Mouse (Mus musculus) frontal cortex, postnatal 36 days (tissue): ENCODE data around the gene Grm4.
"Not testable (repeated sequence)": the region's sequence is repeated elsewhere in the genome, so short reads cannot be mapped to it uniquely, and the experiment has no call there.

Source experiments
- DNase-seq, 2 experiments: peaks; one replicate each; pipeline ENCODE4 v3.0.0; 2022; ENCODE audit warnings: low spot score in 2 of 2

Gene Grm4

GRCm38 (mm10) chr17:27392918-27393317, 128.3 kb downstream of the Grm4 start:
- peak in 1 of 2 experiments; percentile 23 for DNase-seq

DNA sequence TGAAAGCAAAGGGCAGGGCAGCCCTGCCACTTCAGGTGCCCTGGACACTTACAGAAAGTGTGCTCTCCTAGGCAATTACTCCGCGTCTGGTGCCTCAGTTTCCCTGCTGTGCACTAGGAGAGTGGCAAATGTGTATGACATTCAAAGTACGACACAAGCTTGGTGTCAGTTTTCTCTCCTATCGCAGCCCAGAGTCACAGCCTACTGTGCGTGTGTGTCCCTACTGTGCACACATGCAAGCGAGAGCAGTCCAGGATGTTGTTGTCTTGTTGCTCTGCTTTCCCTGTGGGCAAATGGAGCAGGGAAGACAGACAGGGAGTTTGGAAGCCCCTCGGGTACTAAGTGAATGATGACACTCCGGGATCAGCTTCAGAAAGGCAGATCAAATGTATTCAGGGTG, 131.2 kb downstream of the Grm4 start:
- no peak for DNase-seq

DNA sequence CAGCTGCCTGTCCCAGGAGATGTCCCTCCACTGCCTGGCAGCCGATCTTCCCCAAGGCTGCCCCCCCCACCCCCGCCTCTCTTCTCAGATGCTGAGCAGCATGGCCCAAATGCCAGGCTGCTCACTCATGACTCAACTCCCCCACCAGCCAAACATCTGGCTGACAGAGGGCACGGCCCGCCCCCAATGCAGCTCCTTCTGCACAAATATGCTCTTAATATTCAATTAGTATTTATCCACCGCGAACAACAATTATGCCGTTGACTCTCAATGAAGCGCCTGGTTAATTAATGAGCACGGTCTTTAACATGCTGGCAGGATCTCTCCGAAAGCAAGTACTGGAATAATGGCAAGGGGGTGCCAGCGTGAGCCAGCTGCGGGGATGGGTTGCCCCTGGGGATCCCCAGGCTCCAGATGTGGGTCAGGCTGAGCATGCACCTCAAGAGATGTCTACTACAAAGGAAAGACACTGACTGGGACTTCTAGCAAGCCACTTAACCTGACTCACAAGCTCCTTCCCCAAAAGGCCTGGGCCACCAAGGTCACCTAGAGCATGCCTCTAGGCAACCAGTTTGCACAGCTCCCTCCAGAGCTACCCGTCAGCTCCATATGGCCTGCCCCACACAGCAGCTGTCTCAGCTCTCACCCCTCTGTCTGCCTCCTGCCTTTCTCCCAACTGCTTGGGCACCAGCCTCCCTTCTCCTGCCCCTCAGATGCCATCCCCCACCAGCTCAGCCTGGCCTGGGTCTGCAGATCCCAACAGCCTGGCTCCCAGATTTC, 131.8 kb downstream of the Grm4 start:
- DNase-seq: peak in 1 of 2 experiments; percentile 17

- no peak for DNase-seq
Measured at GRCm38 (mm10) chr17:27386438-27386837, 134.8 kb downstream of the Grm4 start.

- DNase-seq: peak; percentile 40 to 42
Measured at GRCm38 (mm10) chr17:27385513-27386261, 135.5 kb downstream of the Grm4 start.

- DNase-seq: no peak
Measured at GRCm38 (mm10) chr17:27382916-27383315, 138.3 kb downstream of the Grm4 start.

DNA sequence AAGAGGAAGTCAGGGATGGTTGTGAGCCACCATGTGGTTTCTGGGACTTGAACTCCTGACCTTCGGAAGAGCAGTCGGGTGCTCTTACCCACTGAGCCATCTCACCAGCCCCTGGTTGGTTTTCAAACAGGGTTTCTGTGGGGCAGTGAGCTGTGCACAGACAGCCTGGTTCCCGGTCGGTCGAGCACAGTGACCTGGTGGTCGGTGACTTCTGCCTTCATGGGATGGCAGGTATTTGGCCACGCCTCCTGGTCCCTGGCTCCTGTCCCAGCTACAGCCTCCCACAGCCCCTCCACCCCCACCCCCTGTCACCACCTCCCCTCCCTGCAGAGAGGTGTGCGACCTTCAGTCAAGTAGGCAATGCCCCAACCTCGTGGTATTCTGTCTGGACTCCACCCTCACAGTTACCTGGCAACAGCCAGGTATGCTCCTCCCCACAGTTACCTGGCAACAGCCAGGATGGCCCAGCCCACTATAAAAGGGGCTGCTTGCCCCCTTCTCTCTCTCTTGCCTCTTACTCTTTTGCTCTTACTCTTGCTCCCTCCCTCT, 140.2 kb downstream of the Grm4 start:
- not testable (repeated sequence) for DNase-seq

- no peak for DNase-seq
Measured at GRCm38 (mm10) chr17:27378977-27379376, 142.2 kb downstream of the Grm4 start.

DNA sequence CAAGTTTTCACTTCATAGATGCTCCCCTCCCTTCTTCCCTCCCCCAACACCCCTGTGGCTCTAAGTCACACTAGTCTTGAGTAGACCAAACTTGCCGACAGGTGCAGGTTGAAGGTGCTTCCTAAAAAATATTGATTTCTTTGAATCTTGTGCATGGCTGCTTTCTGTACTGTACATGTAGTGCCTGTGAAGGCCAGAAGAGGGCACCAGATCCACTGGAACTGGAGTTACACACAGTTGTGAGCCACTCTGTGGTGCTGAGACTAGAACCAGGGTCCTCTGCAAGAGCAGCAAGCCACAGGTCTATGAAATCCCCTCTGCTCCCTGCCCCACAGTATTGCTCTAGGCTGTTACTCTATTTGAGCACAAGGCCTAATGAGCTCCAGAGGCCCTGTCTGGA, 144.1 kb downstream of the Grm4 start:
- DNase-seq: no peak

DNA sequence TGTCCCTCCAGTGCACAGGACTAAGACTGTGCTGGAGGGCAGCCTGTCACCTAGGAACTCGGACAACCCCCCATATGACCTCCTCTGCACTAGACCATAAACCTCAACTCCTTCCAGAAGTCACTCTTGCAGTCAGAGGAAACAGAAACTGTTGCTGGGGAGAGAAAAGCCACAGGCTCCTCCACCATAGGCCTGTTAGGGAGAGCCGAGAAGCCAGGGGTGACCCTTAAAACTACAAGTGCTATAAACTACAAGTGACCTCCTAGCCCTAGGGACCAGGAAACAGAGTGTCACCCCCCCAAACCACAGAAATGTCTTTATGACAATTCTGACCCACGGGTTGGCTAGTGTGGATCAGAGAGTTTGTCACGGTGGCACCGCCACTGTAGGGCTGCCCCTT, 145.7 kb downstream of the Grm4 start:
- no peak for DNase-seq
